8 mouse cellular contexts compared by ENCODE assay signal in the genomic region with DNA sequence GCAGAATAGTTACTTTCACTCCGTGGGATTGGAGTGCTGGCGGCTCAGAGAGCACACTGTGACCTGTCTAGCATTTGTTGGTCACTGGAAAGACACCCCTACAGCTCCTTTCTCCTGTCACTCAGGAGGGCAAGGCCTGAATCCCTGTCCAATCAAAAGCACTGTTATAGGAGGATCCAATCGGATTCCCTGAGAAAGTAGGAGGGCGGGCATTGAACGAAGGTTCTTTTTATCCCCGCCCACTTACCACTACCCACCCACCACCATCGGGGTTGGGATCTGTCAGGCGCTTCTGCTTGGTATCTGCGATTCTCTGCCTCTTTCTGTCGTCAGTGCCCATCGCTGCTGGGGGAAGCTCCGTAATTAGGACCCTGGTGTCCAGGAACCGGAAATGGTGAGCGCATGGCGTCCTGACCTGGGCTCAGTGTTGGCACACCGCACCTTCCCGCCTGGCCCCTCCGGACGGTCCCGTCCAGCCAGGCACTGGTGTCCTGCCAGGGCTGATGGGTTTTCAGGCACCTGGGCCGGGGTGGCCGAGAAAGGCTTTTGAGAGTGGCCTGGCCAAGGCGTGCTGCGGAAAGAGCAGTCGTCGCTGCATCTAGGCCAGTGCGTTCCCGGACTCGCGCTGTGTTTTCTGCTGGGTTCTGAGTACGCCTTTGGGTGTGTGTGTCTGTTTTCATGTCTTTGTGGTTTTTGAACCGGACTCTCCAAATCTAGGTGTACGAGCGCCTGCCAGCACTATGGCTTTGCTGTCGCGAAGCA. TPM values are rescaled to one million over a fixed set of nuclear protein-coding genes. Genes with fewer than 3 reads are reported as not detected.
A peak's percentile ranks its signal among the peaks of the same experiment; 100 is the strongest.
DNase-seq lines count a peak whose midpoint lies in the region; ATAC-seq and TF ChIP-seq lines count a peak whose summit lies in the region.

No protein-coding gene starts in this region.

- peak overlapping the region; percentile 80 for H3K4me3 ChIP-seq in hindbrain, postnatal 0 days (ENCODE audit: low read length)

- no peaks in the 10 kb centered on the region for H3K36me3 ChIP-seq in hindbrain, postnatal 0 days (ENCODE audit: insufficient read depth, low read length)

- no peaks in the 10 kb centered on the region for H3K9me3 ChIP-seq in hindbrain, postnatal 0 days (ENCODE audit: low read length)

- H3K27me3 ChIP-seq in hindbrain, postnatal 0 days (ENCODE audit: insufficient read depth, low read length) = no peaks in the 10 kb centered on the region

- peak overlapping the region; percentile 85 for H3K9ac ChIP-seq in hindbrain, postnatal 0 days (replicated peaks; ENCODE audit: low read length)

- peak overlapping the region; percentile 85 for H3K4me2 ChIP-seq in hindbrain, postnatal 0 days (ENCODE audit: low read depth, low read length)

- peak; percentile 64 to 71 for DNase-seq in adrenal gland, adult 18-20 months (ENCODE audit: low spot score in 2 of 2)
- peak; percentile 96 for DNase-seq in embryo, embryonic 10 days (ENCODE audit: low spot score)
- DNase-seq in gastrocnemius, adult 8-10 months (ENCODE audit: low spot score in 2 of 2) = peak; percentile 63 to 67
- peak; percentile 97 for DNase-seq in hindbrain, postnatal 0 days (ENCODE audit: low spot score)
- DNase-seq in left cerebral cortex, adult 18-20 months (ENCODE audit: low spot score in 2 of 2) = peak; percentile 75 to 84
- DNase-seq in lung, postnatal 4 days = peak; percentile 82 to 85
- peak; percentile 98 for DNase-seq in retina, postnatal 1 day
- DNase-seq in urinary bladder, postnatal 14 days (ENCODE audit: low spot score) = peak; percentile 79

- ATAC-seq in hindbrain, postnatal 0 days = peak; percentile 99

- peaks cover 5% of the 10 kb centered on the region; the same call in 1 of the 2 replicates for H3K4me1 ChIP-seq in hindbrain, postnatal 0 days (ENCODE audit: insufficient read depth, low read length)

- no peak for TF ChIP-seq CTCF in hindbrain, postnatal 0 days (IDR thresholded peaks at IDR 0.05; ENCODE audit: low read depth)

- WGBS in hindbrain, postnatal 0 days = 2% methylated on average over 36 of the region's 36 CpGs

- H3K27ac ChIP-seq in hindbrain, postnatal 0 days = peak overlapping the region; percentile 89

RNA-seq across cellular contexts. Expression of gene Gm5114, which starts 36.5 kb away (rescaled TPM):
- total RNA-seq in adrenal gland, adult 18-20 months (2021) = not detected
- not detected for total RNA-seq in gastrocnemius, adult 8-10 months (2022)
- total RNA-seq in hindbrain, postnatal 0 days (2014; rRNA removed) = not detected in 2 replicates
- polyA plus RNA-seq in hindbrain, postnatal 0 days (2015; fragmentation: Nextera tagmentation; extraction: Ambion mirVana) = not detected in 2 replicates
- not detected for total RNA-seq in left cerebral cortex, adult 18-20 months (2021)

Comparison
In these comparisons a context has a peak if more than half of its experiments do, and no peak if none do; other contexts are left out.
1. Peak in every context shown above with its lines: DNase-seq, ATAC-seq, H3K4me3 ChIP-seq and H3K27ac ChIP-seq.